Mouse (Mus musculus) testis, adult 2 months (tissue): ENCODE results near the gene Zcchc7. TPM values are rescaled to one million over a fixed set of nuclear protein-coding genes. Genes with fewer than 3 reads are reported as not detected.

Experiments
- H3K27ac ChIP-seq: fragments of 200-500 bp; 2 replicates; pipeline ENCODE4 v1.5.1; 2012; ENCODE audit warnings: low read depth, low read length; ENCODE audit not compliant: control insufficient read depth, insufficient read depth
- H3K27me3 ChIP-seq: fragments of 200-500 bp; 2 replicates; pipeline ENCODE4 v1.6.1; 2012; ENCODE audit warnings: mild to moderate bottlenecking, low read length, moderate library complexity; ENCODE audit not compliant: control insufficient read depth, insufficient read depth
- H3K36me3 ChIP-seq: fragments of 200-500 bp; 2 replicates; pipeline ENCODE4 v1.6.1; 2012; ENCODE audit warnings: mild to moderate bottlenecking, low read length; ENCODE audit not compliant: control insufficient read depth, insufficient read depth
- H3K4me1 ChIP-seq: fragments of 200-500 bp; 2 replicates; pipeline ENCODE4 v1.6.1; 2012; ENCODE audit warnings: low read length; ENCODE audit not compliant: control insufficient read depth, insufficient read depth
- H3K4me3 ChIP-seq: fragments of 200-500 bp; 2 replicates; pipeline ENCODE4 v1.5.1; 2012; ENCODE audit warnings: low read depth, mild to moderate bottlenecking, low read length, moderate library complexity, mixed read lengths; ENCODE audit not compliant: control insufficient read depth
- CTCF ChIP-seq: fragments of 200-500 bp; IDR thresholded peaks from 2 replicates; pipeline ENCODE4 v1.5.1; 2012; ENCODE audit warnings: low read depth, mild to moderate bottlenecking, inconsistent platforms, low read length, moderate library complexity; ENCODE audit not compliant: control insufficient read depth, insufficient read depth, insufficient replicate concordance
- POLR2A ChIP-seq: fragments of 200-500 bp; IDR thresholded peaks from 2 replicates; pipeline ENCODE4 v1.6.1; 2012; ENCODE audit warnings: low read depth, mild to moderate bottlenecking, inconsistent platforms, low read length, moderate library complexity; ENCODE audit not compliant: control insufficient read depth
- polyA plus RNA-seq: library from polyadenylated mRNA; depleted of rRNA; stranded (reverse); fragments of >200 nt; gene quantifications from 2 replicates; pipeline ENCODE4 v1.2.3, GENCODE M21; 2012

Zcchc7 gene
- polyA plus RNA-seq, 1 experiment, result 25.3 TPM

- H3K4me1 ChIP-seq, result peaks cover 5% of the 10 kb centered on the region
These were observed 211.7 kb downstream of the Zcchc7 start for GRCm38 (mm10) chr4:44967402-44967801.

GRCm38 (mm10) chr4:44970056-44970455, 214.4 kb downstream of the Zcchc7 start:
- Histone ChIP-seq H3K36me3 (no peaks in the 10 kb centered on the region), H3K27ac (no peak overlapping the region), H3K4me3 (no peak overlapping the region), H3K4me1 (peaks cover 5% of the 10 kb centered on the region), H3K27me3 (no peaks in the 10 kb centered on the region)
- no peak for TF ChIP-seq CTCF
- TF ChIP-seq POLR2A, result no peak

More at GRCm38 (mm10) chr4:44967402-44967801, 211.7 kb downstream of the Zcchc7 start:
- Histone ChIP-seq H3K4me3 (no peak overlapping the region), H3K27ac (no peak overlapping the region), H3K36me3 (no peaks in the 10 kb centered on the region), H3K27me3 (no peaks in the 10 kb centered on the region)
- TF ChIP-seq CTCF (no peak), POLR2A (no peak)

GRCm38 (mm10) chr4:44970612-44971110, 215.0 kb downstream of the Zcchc7 start:
- H3K27me3 ChIP-seq, result no peaks in the 10 kb centered on the region
- H3K27ac ChIP-seq, result no peak overlapping the region
- TF ChIP-seq POLR2A (no peak), CTCF (peak; percentile 65; the same call in 1 of the 2 replicates)
- H3K4me3 ChIP-seq, result no peak overlapping the region
- peaks cover 5% of the 10 kb centered on the region for H3K4me1 ChIP-seq
- no peaks in the 10 kb centered on the region for H3K36me3 ChIP-seq

GRCm38 (mm10) chr4:44973450-44973849, 217.8 kb downstream of the Zcchc7 start:
- Histone ChIP-seq H3K27ac (no peak overlapping the region), H3K4me1 (peaks cover 5% of the 10 kb centered on the region), H3K4me3 (peak overlapping the region; percentile 30), H3K27me3 (no peaks in the 10 kb centered on the region), H3K36me3 (no peaks in the 10 kb centered on the region)
- TF ChIP-seq CTCF (peak; percentile 95; the same call in 1 of the 2 replicates), POLR2A (no peak)

- Histone ChIP-seq H3K4me1 (peaks cover 5% of the 10 kb centered on the region), H3K4me3 (peak overlapping the region; percentile 30), H3K27ac (no peak overlapping the region), H3K36me3 (no peaks in the 10 kb centered on the region), H3K27me3 (no peaks in the 10 kb centered on the region)
- TF ChIP-seq CTCF (no peak), POLR2A (no peak)
These were observed 218.2 kb downstream of the Zcchc7 start for GRCm38 (mm10) chr4:44973871-44974270.

GRCm38 (mm10) chr4:44974331-44974730, 218.7 kb downstream of the Zcchc7 start:
- no peak overlapping the region for H3K4me3 ChIP-seq
- TF ChIP-seq CTCF (no peak), POLR2A (no peak)
- no peaks in the 10 kb centered on the region for H3K36me3 ChIP-seq
- H3K4me1 ChIP-seq, result peaks cover 5% of the 10 kb centered on the region
- no peaks in the 10 kb centered on the region for H3K27me3 ChIP-seq
- H3K27ac ChIP-seq, result no peak overlapping the region

GRCm38 (mm10) chr4:44976026-44976615, 220.4 kb downstream of the Zcchc7 start:
- H3K36me3 ChIP-seq, result no peaks in the 10 kb centered on the region
- no peak overlapping the region for H3K27ac ChIP-seq
- H3K4me3 ChIP-seq, result no peak overlapping the region
- TF ChIP-seq POLR2A (no peak), CTCF (no peak)
- H3K4me1 ChIP-seq, result peaks cover 13% of the 10 kb centered on the region
- no peaks in the 10 kb centered on the region for H3K27me3 ChIP-seq
